Mouse (Mus musculus): ENCODE data around the gene Inpp5d. TPM values are rescaled to one million over a fixed set of nuclear protein-coding genes. Genes with fewer than 3 reads are reported as not detected.
A peak's percentile ranks its signal among the peaks of the same experiment; 100 is the strongest.

The Inpp5d gene
- total RNA-seq (2021) = 10 to 100 TPM; 10.7 to 15.6 TPM

GRCm38 (mm10) chr1:87620211-87620668 is at the start of gene Inpp5d:
Gene Inpp5d (plus strand): TSS chr1:87620312.
- DNase-seq = peak; percentile 24

GRCm38 (mm10) chr1:87573261-87573660 is 46.9 kb upstream of the Inpp5d start:
- no peak for DNase-seq

GRCm38 (mm10) chr1:87573800-87574215 is 46.3 kb upstream of the Inpp5d start, which contains the start of gene Ngef:
Gene Ngef (minus strand): TSS chr1:87573870.
- DNase-seq = no peak

GRCm38 (mm10) chr1:87574353-87574752 is 45.8 kb upstream of the Inpp5d start:
- no peak for DNase-seq

GRCm38 (mm10) chr1:87574785-87575184 is 45.3 kb upstream of the Inpp5d start:
- DNase-seq = peak; percentile 68

- DNase-seq = no peak
These were observed 41.1 kb upstream of the Inpp5d start for GRCm38 (mm10) chr1:87578965-87579364.

GRCm38 (mm10) chr1:87580824-87581223 is 39.3 kb upstream of the Inpp5d start:
- DNase-seq = no peak

- DNase-seq = no peak
These were observed 30.9 kb upstream of the Inpp5d start for GRCm38 (mm10) chr1:87589162-87589561.

- no peak for DNase-seq
These were observed 30.1 kb upstream of the Inpp5d start for GRCm38 (mm10) chr1:87589980-87590379.

- DNase-seq = peak; percentile 17
These were observed 25.9 kb upstream of the Inpp5d start for GRCm38 (mm10) chr1:87594261-87594660.

- no peak for DNase-seq
These were observed 25.4 kb upstream of the Inpp5d start for GRCm38 (mm10) chr1:87594671-87595070.

GRCm38 (mm10) chr1:87600533-87600932 is 19.6 kb upstream of the Inpp5d start:
- no peak for DNase-seq

GRCm38 (mm10) chr1:87601801-87602200 is 18.3 kb upstream of the Inpp5d start:
- no peak for DNase-seq

GRCm38 (mm10) chr1:87603389-87603788 is 16.7 kb upstream of the Inpp5d start:
- no peak for DNase-seq

GRCm38 (mm10) chr1:87605296-87605695 is 14.8 kb upstream of the Inpp5d start:
- no peak for DNase-seq

GRCm38 (mm10) chr1:87607385-87608091 is 12.6 kb upstream of the Inpp5d start:
- peak; percentile 40 for DNase-seq

GRCm38 (mm10) chr1:87608416-87609046 is 11.6 kb upstream of the Inpp5d start:
- DNase-seq = peak; percentile 74

GRCm38 (mm10) chr1:87614576-87615295 is 5.4 kb upstream of the Inpp5d start:
- DNase-seq = no peak

GRCm38 (mm10) chr1:87620693-87621092 is 581 bp downstream of the Inpp5d start:
- no peak for DNase-seq

- DNase-seq = no peak
These were observed 1.2 kb downstream of the Inpp5d start for GRCm38 (mm10) chr1:87621146-87621857.

- DNase-seq = no peak
These were observed 1.8 kb downstream of the Inpp5d start for GRCm38 (mm10) chr1:87621858-87622279.

- no peak for DNase-seq
These were observed 4.0 kb downstream of the Inpp5d start for GRCm38 (mm10) chr1:87623977-87624666.
